Mouse (Mus musculus) urinary bladder, postnatal 4 days (tissue): ENCODE results near the gene Smlr1.

ENCODE experiments used
- DNase-seq, 2 experiments: peaks; one replicate each; pipeline ENCODE4 v3.0.0; 2021 to 2022; ENCODE audit warnings: low spot score in 2 of 2

Gene Smlr1

DNA sequence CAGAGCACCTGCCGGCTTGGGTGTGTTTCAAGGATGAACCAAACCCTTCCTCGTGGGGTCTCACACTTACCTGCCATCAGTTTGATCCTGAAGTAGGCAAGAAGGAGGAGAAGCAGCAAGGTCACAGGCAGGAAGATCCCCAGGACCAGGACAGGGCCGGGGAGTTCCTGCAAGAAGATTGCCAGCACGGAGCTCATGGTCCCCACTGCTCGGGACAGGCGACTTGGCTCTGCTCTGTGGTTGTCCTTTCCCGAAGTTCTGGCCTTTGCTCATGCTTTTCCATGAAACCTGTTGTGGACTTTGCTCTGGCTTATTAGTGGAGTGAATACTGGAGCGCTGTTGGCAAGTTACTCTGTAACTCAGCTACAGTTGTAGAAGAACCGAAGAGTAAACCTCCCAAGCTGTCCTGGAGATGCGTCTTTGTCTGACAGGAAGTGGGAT, at the start of gene Smlr1:
Smlr1 (minus strand) TSS at position 377 of the 441 bp plus-strand sequence.
- DNase-seq = peak in 1 of 2 experiments; percentile 53

DNA sequence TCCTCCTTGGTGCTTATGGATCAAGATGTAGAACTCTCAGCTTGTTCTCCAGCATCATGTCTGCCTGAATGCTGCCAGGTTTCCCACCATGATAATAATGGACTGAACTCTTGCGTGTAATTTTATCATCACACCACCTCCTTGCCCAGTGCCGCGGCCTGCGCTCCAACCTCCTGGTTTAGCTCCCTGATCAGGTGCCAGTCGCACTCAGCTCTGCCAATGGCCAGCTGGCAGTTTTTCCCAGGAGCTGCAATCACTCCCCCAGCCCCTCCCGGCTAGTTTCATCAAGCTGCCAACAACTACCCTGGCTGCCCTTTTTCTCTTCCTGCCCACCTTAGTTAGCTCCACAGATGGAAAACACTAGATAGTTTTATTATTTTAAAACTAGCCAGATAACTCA, 48.8 kb upstream of the Smlr1 start:
- no peak for DNase-seq

DNA sequence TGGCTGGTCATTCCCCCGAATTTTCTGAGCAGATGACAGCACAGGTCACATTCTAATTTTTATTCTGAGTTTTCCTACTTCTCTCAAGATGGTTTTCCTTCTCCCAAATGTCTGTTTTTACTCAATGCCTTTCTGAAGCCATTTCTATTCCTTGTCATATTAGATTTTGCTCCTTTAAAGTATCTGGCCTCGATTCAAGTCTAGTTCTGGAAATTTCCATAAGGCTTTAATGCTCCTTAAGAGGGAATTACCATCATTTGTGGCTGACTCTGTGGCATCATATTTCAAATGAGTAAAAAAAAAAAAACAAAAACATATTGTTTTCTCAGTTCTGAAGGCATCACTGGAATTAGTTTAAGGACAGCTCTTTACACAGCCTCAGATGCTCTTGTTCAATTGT, 44.0 kb upstream of the Smlr1 start:
- no peak for DNase-seq

DNA sequence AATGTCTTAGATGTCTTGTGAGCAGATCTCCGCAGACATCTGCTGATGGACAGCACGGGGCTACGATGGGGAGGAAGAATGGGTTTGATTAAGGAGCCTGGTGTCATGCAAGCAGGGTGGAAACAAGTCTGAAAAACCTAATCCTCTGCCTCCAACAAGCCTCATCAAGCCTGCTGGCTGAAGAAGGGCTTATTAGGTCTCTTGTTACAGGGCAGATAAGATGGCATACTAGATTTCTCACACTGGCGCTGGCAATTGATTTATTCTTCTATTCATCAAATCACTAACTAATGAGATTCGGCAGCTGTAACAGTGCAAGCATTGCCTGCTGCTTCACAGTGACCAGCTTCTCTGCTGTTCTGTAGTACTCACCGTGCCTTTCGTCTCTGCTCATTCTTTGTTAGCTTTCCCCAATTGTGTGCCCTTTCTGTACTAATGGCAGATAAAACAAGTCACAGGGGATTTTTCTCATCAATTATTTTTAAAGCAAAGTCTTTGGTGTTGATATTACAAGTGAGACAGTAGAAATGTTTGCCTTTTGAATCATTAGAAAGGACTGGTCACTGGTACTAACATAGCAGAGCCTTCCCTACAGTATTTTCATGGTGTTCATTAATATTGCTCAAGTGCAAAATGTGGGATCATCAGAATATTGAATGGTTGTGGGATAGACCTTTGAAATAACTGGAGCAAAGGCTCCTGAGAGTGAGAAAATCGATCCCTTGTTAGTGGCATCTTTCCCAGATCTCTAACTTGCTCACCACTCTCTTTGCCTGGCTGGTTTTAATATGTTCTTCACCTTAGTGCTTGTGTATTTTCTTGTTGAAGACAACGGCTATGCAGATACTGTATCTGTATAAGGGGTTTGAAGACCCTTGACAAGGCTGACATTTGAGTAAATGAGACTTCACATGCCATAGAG, 35.5 kb upstream of the Smlr1 start:
- no peak for DNase-seq

DNA sequence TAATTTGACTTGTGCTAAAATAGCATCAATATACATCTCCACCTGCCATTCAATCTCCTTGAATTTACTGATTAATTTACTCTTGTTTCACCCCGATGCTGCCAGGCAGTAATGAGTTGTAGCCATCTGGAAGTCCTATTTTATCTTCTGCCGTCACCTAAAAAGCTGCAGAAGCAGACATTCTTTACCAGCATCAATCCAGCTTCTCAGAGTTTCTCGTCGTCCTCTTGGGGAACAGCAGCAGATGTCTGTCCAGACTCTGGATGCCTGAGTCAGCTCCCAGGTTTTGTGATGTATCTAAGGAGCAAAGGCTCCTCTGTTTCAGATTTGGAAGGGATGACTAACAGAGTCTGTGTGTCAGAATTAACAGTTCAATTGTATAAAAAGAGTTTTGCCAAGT, 16.9 kb upstream of the Smlr1 start:
- DNase-seq = no peak

DNA sequence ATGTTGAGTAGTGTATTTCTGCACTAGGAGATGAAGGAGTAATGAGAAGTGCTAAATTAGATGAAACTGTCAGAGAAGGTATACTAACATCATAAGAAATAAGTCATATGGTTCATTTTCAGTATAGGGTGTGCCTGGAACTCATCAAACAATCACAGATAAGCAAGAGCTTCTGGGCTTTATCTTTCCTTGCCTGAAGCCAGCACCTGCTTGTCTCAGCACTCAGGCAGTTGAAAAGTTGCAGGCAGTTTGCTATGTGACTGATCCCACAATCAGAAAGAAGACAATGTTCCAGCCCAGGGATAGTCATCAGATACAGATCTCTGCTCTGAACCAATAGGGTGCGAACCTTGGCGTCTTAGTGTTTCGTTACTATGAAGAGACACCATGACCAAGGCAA, 5.0 kb upstream of the Smlr1 start:
- no peak for DNase-seq

DNA sequence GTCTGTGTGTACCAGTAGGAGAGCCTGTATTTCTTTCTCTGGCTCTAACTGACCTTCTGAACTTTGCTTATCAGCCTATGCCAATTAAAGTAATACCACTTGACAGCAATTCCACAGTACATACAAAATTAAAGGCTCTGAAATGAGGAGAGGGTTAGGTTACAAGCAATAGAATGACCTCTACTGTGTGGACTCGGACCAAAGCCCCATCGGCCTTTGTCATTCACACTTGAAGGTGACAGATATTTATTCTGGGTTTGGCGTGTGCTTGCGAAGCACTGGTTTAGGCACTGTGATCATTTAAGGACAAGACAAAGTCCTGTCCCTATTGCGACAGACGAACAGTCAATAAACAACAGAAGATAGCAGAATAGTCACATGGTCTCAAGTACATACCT, 3.7 kb upstream of the Smlr1 start:
- DNase-seq = no peak

DNA sequence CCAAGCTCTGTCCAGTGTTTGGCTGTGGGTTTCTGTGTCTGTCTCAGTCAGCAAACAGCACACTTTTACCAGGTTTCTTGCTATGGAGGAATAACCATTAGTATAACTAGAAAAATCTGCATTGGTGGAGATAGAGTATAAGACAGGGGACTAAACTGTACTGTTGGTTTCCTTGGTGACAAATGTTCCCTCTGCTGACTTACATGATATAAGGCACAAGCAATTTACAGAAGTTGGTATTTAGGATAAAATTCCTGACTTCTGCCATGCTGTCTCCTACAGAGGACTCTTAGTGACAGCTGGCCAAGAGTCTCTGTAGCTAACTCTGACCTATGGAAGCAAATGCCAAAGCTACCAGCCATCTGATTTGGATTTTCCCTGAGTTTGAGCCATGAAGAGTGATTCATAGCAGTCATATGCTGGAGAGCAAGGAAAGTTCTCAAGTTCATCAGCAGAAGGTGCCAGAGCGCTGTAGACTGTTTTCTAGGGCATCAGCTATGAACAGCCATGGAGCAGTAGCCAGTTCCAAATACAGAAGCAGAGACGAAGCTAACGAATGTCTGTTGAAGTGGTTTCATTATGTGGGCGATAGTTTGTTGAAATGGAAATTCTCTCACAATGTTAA, 3.2 kb upstream of the Smlr1 start:
- DNase-seq = no peak

DNA sequence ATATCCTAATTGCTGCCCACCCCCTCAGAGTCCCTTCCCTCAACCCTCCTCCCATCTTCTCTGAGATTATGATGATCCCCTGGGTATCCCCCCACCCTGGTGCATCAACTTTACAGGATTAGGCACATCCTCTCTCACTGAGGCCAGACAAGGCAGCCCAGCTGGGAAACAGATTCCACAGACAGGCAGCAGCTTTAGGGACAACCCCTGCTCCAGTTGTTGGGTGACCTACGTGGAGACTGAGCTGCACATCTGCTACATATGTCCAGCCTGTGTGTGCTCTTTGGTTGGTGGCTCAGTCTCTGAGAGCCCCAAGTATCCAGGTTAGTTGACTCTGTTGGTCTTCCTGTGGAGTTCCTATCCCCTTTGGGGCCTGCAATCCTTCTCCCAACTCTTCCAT, 2.7 kb upstream of the Smlr1 start:
- peak in 1 of 2 experiments; percentile 30 for DNase-seq

DNA sequence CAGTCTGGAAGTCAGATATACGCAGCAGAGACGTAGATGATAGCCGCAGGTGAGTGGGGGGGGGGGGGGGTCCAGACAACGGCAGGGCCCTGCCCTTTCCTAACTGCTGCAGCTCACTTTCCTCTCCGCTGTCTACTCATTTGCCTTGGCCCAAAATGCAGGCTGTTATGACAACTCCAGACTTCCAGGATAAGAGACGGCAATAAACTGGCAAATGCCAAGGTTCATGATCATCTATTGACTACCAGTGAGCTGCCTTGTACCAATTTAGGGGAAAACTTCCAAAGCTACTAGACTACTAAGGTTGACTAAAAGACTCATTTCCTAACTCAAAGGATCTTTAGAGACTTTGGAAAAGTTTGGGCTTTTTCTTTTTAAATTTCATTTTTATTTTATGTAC, 554 bp upstream of the Smlr1 start:
- no peak for DNase-seq

DNA sequence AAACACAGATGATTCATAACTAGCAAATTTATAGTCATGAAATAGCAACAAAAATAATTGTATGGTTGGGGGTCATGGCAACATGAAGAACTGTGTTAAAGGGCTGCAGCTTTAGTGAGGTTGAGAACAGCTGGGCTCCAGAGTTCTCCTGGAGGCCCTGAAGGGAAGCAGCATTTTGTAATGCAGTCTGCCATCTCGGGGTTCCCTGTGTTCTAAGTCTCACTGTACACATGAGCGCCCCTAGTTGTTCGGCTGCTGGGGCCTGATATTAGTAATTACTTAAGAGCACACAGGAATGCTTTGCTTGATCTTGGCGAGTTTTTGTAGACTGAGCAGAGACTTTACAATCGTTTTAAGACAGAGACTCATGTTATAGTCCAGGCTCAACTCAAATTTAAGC, 1.6 kb downstream of the Smlr1 start:
- DNase-seq = peak in 1 of 2 experiments; percentile 26

DNA sequence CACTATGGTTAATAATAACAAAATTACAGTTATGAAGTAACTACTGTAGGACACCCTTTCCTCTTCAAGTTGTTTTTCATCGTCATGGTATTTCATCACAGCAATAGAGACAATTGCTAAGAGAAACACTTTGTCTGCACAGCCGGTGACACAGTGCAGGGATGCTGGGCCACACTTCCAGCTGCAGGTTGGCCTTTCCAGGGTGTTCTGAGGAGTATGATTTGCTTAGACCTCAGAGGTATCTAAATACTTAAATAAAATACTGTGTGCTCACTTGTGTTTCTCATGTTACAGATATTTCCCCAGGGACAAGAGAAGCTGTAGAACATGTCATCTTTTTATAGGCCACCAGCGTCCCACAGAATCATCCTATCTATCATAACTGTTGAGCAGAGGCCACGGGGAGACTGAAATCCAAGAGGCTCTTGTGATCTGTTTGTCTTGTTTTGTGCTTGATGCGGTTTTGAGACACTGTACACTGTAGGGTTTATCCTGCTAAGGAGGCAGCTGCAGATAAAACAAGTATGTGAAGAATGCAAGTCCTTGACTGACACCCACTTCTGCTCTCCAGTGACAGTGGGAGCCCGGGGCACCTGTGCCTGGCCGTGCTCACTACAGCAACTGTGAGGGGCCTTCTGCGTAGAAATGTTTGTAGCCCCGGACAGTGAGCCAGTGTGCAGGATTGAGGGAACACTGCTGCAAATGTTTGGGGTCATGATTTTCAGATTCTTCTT, 2.4 kb downstream of the Smlr1 start:
- peak in 1 of 2 experiments; percentile 17 for DNase-seq

DNA sequence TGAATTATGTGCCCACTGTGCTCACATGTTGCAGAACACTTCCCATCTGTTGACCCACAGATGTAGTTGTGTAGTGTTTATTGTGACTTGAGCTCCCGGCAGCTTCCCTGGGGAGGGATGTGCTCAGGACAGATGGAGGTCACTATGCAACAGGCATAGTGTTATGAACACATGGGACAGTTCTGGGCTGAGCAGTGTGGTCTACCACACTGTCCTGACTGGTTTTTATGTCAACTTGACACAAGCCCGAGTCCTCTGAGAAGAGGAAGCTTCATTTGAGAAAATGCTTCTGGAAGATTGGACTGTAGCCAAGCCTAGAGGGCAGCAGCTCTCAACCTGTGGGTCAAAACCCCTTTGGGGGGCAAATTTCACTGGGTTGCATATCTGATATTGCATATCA, 3.0 kb downstream of the Smlr1 start:
- DNase-seq = peak in 1 of 2 experiments; percentile 39

DNA sequence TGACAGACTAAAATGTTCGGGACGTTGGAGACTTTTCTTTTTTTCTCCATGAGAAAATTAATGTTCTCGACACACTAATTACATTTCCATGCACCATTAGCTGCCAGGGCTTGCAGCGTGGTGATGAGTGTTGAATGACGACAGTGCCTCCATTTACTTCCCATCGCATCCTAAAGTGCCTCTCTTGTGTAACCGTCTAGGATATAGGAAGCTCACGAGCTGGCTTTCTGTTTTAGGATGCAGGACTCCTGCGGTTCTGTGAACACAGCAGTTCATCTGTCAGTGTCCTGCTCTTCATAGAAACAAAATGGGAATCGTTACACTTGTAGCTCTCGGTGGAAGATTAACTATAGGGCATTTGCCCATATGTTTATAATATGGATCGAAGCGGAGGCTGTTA, 4.7 kb downstream of the Smlr1 start:
- DNase-seq = peak in 1 of 2 experiments; percentile 22

DNA sequence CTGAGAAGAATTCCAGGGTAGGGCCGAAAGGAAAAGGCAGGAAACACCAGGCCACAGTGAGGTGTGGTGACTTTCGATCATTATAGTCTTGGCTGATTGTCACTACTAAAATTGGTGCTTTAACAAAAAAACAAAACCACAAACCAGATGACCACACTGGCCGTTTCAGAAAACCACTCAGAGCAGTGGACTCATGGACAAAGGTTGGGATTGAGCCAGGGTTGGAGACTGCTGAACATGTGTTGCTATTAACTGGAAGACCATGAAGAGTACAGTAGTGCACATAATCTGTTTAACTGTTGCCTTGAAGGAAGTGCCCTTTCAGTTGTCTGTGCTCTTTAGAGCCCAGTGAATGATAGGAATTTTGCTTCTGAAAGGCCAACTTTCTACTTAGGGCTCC, 8.9 kb downstream of the Smlr1 start:
- peak in 1 of 2 experiments; percentile 45 for DNase-seq

DNA sequence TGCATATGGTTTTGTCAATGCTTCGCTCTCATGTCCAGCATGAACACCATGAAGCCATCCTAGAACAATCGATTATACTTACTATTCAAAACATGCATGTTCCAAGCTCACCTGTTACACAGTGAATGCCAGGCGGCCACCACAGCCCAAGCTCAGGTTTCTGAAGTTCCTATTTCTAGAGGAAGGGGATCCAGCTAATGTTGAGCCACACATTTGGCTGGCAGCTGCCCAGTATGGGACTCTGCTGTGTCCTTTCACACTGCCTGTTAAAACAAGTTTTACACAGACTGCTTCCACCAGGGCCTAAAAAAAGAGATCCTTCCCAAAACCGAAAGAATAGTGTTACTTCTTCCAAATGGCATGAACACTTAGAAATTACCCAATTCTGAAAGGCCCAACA, 9.4 kb downstream of the Smlr1 start:
- peak in 1 of 2 experiments; percentile 38 for DNase-seq

DNA sequence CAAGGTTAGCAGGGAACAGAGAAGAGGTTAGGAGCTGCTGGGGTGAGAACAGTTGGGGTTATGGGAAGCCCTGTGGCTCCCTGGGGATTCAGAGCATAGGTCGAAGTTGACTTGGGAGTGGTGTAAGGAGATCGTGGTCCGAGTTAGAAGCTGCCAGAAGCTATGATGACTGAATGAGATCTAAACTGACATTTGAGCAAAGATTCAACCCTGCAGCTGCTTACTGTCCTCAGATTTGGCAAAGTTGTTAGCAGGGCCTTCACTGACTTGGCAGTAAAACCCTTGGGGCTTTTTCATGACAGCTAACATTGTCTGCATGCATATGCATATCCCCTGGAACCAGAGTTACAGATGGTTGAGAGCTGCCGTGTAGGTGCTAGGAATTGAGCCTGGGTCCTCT, 9.9 kb downstream of the Smlr1 start:
- DNase-seq = peak in 1 of 2 experiments; percentile 23

DNA sequence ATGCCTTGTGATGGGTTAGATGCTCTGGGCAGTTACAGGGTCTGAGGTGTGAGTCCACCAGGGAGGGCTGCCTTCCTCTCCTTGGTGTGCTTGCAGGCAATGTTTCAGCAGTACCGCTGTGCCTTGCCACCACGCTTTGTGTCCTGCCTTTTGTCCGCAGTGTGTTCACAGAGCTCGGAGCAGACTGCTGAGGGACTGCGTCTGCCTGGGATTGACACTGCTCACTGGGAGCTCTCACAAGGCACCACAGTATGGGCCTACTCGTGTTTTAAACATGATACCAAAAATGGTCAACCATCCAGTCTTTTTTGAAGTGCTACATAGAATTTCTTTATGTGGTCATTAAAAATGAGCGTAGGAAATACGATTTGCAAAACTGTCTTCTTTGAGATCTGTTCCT, 12.3 kb downstream of the Smlr1 start:
- peak in 1 of 2 experiments; percentile 34 for DNase-seq

DNA sequence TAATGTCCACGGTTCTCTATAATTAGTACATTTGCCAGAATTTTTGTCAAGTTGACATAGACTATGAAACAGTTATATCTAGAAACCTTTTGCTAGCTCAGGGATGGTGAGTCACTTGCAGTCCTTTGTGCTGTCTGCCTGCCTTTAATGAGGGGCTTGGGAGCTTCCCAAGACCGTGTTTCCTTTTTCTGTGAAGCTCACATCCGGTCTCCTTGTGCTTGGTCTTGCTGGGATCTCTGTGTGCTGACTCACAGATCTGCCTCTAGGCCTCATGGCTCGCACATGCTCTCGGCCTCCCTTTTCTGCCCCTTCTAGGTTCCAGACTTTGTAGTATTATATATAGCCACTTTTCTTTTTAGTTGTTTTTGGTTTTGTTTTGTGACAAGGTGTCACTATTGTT, 15.6 kb downstream of the Smlr1 start:
- peak in 1 of 2 experiments; percentile 38 for DNase-seq

DNA sequence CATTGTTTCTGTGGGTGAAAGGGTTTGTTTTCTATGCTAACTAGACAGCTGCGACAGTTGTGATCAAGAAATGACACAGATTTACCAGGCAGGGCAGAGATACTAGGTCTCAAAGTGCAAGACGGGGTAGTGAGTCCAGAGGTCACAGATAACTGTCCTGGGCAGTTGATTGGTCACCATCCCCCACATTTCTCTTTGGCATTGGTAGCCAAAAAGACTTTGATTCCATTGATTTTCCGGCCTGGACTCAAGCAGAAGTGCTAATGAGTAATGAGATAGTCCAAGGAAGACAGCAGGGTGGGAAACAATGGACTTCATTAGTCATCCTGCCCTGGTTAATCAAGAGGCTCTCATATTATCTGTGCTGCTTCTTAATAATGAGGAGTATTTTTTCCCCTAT, 16.1 kb downstream of the Smlr1 start:
- peak in 1 of 2 experiments; percentile 7 for DNase-seq

DNA sequence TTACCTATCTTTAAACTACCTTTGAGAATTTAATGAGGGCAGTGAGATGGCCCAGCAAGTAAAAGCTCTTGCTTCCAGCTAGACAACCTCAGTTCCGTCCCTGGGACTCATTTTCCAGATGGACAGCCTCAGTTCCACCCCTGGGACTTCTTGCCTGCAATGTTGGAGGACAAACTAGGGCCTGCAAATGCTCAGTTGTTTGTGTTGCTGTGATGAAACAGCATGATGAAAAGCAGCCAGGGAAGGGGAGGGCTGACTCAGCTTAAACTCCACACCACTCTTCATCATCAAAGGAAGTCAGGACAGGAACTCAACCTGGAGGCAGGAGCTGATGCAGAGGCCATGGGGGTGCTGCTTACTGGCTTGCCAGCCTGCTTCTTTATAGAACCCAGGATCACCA, 22.2 kb downstream of the Smlr1 start:
- DNase-seq = no peak

DNA sequence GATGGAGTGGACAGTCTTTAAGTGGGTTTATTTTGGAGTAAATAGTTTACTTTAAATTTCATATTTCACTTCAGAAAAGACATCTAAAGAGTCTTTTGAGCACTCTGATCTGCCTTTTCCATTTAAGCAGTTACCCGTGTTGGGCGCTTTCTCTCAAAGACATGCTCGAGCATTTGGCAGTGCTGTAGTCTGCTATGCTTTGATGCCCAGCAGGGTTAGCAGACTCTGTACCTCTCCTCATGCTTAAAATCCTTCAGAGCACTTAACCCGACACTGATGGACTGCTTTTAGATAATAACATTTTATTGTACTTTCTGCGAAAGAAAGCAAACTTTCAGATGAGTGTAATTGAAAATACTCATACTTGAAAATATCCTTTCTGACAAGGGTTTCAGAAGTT, 32.8 kb downstream of the Smlr1 start:
- no peak for DNase-seq
